Mouse (Mus musculus) neural tube, embryonic 10.5 days (tissue): ENCODE results near the gene Tmcc3.

ENCODE experiments used
- DNase-seq: peaks from one replicate; pipeline ENCODE4 v3.0.0-alpha.2; 2017; ENCODE audit warnings: low spot score; ENCODE audit errors: extremely low spot score

Gene Tmcc3

GRCm38 (mm10) chr10:94332358-94333137 lies 20.8 kb downstream of the Tmcc3 start:
- DNase-seq, result no peak

DNA sequence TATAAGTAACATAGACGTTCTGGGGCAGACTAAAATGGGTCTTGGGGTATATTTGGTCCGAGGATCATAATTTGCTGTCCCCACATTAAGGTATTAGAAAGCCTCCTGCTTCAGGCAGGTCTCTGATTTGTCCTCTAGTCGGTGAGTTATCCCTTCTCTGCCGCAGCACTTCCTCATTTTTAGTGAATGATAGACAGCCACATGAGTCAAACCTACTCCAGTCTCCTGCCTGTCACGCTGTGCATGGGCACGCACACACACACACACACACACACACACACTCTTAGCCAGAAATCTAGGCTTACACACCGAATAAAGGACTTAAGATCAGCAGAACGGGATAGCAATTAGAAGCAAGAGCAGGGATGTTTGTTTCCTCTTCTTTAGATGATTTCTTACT lies 21.6 kb downstream of the Tmcc3 start:
- no peak for DNase-seq

DNA sequence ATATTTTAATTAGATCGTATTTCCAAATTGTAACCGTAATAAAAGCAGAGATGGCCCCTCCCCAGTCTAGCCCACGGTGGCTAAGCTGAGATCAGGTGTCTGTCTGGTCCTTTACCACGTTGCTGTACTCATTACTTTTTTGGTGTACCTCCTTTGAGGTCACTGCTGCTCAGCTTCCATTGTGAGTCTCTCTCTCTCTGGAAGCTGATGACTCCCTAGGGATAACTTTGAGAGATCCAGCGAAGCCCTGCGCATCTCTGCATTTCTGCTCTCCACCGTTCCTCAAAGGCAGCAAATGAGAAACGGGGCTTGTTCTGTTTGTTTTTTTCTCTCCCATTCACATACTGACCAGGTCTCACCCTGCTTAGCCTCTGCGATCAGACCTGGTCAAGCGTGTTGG lies 23.3 kb downstream of the Tmcc3 start:
- no peak for DNase-seq

GRCm38 (mm10) chr10:94336071-94336470 lies 24.3 kb downstream of the Tmcc3 start:
- DNase-seq, result no peak

- no peak for DNase-seq
Measured at GRCm38 (mm10) chr10:94341501-94341900, 29.8 kb downstream of the Tmcc3 start.

DNA sequence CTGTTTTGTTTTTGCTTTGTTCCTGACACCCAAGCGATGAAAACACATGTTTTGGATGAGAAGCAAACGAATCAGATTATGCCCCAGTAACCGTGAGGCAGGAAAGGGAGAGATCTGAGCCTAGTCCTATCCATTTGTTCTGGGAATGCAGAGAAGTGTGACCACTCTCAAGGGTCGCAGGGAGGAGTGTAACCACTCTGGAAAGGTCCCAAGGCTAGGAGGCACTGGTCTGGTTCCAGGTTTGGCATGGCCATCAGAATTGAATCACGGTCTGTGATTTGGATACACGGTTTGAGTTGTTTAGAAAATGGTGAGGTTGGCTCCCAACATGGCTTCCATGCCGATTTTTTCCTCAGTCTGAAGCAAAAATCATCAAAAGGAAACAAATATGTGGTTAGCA lies 30.5 kb downstream of the Tmcc3 start:
- no peak for DNase-seq

GRCm38 (mm10) chr10:94343581-94343980 lies 31.8 kb downstream of the Tmcc3 start:
- no peak for DNase-seq

DNA sequence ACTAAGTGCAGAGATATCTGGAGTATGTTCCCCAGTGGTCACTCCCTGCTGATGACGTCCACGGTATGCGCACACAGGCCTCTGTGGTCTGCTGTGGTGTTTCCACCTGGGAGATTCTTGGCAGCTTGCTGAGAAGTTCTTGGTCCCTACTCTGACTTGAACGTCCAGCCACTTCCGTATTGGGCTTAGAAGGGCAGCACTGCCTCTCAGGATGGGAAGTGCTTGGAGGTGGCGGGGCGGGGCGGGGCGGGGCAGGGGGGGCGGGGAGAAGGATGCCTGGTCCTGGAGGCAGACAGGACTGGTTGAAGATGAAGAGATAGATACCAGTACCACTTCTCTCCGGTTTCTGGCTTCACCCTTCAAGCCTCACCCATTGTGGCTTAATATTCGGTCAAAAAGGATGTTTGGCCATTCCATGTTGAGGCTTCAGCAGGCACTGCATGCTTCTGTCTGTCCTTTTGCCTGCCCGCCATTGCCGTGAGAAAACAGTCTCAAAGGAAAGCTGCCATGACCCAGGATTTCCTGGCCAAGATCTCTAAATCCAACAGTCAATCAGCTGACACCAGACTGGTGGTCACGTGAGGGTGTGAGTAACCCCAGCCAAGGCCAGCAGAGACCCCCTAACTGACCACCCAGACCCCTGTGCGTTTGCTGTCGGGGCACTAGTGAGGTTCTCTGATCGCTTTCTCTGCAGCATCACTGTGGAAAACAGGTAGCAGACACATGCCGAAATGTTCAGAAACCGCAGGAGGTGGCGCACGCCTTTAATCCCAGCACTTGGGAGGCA lies 33.1 kb downstream of the Tmcc3 start:
- no peak for DNase-seq

DNA sequence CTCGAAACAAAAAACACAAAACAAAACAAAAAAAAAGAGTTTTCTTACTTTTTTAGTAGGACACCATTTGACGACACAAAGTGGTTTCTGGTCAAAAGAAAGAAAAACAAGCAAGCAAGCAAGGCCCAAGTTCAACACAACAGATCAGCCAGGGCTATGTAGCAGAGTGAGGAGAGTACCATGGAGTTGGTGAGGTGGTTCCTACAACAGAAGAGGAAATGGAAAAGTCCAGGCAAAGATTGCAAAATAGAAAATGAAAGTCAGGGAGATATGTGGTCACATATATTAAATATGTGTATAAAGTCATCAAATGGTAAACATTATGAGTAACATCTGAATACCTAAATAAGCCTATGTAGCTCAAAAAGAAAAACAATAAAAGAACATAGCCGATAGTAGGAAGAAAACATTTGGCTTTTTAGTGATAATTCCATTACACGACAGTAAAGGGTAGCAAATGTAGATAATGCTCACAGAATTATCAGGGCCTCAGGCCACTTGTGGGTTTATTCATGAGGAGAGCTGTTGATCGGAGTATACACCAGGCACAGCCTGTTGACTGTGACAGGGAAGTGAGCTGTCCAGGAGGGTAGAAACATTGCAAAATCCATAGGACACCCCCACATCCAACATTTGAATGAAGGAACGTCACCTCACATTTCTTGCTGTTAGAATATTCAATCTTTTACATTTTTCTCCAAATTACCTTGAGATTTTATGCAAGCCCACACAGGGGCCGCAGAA lies 33.9 kb downstream of the Tmcc3 start:
- DNase-seq, result no peak

DNA sequence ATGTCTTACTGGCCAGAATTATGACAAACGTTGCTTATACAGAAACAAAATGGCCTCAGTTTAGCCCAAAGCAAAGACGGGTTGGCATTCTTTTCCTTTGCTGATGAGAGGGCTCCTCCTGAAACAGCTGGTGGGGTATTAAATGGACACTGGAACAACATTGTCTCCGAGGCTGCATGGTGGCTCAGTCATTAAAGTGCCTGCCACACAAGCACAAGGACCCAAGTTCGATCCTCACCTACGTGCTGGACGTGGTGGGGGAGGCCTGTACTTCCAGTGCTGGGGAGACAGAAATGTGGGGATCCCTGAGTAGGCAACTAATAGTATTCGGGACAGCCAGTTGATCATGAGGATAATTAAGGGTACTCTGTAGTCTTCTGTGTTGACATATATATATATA lies 34.8 kb downstream of the Tmcc3 start:
- DNase-seq, result no peak

DNA sequence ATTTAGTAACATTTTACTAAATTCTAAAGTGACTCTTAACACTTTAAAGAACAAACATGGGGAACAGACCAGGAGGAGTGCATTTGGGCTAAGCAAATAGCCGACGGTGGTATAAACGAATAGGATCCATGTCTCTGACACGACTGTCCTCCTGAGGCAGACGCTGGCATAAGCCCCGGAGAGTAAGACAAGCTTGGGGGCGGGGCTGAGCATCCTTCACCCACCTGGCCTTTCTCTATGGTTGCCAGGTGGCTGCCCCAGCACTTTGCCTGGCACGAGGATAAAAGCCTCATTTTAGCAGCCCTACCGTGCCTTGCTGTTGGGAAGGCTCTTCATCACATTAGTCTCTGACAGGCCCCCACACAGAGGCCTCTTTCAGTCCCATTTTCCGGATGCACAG lies 35.5 kb downstream of the Tmcc3 start:
- no peak for DNase-seq

DNA sequence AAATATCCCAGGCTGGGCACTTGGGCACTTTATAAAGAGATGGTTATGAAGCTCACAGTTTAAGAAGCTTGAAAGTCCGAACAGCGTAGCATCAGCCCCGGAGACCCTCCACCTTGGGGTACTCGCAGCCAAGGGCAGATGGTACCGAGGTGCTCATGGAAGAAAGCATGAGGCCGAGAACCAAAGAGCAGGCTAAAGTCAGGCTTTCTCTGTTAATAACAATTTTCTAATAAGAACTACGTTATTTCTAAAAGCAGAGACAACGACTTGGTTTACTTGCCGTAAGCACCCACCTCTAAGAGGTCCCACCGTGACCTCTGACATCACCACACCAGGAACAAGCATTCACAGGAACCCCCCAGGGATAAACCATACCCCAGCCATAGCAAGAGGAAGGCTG lies 36.2 kb downstream of the Tmcc3 start:
- DNase-seq, result no peak

DNA sequence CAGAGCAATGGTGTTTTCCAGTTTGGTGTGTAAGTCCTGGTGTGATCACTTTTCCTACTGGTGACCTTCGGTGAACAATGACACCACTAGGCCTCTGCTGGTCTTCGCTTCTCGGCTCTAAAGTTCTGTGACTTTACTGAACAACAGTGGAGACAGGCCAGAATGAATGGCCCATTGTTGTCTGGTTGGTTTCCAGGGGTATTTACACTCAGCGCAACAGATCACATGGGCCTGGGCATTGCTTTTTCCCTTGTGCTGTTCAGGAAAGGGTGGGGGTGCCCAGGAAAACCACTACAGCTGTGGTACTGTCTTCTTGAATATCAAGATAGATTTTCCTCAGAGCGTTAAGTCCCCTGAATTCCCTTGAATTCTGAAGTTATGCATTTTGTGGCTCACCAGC lies 38.5 kb downstream of the Tmcc3 start:
- no peak for DNase-seq

DNA sequence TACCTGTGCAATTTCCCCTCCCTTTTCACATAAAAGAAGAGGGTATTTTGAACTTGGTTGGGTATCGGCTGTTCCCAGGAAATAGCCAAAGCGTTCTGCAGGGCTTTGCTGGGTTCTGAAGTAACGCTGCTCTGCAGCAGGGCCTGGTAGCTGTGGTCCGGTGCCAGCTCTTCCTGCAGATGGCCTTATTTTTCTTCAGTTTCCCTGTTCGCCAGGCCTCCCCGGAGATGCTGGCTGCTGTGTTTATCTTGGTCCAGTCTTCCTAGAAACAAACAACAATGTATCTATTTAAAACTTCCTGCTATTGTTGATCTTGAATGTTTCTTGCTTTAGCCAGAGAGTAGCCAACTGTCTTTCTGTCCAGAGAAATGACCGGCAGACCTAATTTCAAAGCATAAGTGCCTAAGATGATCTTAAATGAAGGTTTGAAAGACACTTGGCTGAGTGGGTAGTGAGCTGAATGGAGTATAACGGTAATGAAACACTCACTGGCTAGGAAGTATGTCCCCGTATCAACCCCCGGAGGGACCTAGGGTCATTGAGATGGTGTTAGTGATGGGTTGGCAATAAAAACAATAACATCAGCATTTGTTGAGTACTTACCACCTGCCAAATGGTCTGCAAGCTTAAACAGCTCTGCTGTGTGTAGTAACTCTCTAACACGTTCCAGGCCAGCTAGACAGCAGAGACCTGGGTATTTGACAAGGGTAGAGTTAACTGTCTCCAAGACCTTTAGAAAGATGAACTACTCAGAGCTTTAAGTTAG lies 39.3 kb downstream of the Tmcc3 start:
- DNase-seq, result no peak

- DNase-seq, result no peak
Measured at GRCm38 (mm10) chr10:94352172-94352876, 40.6 kb downstream of the Tmcc3 start.

GRCm38 (mm10) chr10:94352877-94353853 lies 41.4 kb downstream of the Tmcc3 start:
- DNase-seq, result no peak

DNA sequence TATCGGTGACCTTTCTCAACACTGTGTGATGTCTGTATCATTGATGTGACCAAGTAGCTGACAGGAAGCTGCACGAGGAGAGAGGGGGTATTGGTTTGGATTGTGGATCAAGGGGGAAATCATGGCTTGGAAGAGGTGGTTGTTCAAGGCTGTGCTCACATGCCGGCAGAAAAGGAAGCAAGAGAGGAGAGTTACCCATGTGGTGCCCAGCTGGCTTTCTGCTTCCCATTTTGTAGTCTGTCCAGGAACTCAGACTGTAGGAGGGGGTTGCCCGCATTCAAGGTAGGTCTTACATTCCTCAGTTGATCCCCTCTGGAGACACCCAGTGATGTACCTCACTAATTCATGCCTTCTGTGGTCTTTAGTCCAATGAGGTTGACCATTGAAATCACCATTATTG lies 42.3 kb downstream of the Tmcc3 start:
- no peak for DNase-seq

DNA sequence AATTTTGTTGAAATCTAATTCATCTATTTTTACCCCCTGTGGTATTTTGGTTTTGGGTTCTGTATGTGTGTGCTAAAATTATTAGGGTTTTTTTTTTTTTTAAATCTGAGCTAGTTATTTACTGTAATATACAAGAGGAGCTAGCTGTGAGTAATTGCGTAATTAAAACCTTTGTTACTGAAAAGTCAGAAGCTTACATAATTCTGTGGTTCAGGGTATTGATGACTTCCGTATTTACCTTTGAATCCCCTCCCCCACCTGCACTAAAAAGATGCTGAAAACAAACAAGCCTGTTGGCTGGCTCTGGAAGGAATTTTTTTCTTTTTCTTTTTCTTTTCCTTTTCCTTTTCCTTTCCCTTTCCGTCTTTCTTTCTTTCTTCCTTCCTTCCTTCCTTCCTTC lies 42.7 kb downstream of the Tmcc3 start:
- no peak for DNase-seq

- DNase-seq, result no peak
Measured at GRCm38 (mm10) chr10:94356504-94357169, 44.9 kb downstream of the Tmcc3 start.
